Mouse (Mus musculus): ENCODE data around the gene Jund.

Gene Jund

GRCm38 (mm10) chr8:70698310-70699109 lies at the start of gene Jund:
Gene Jund, plus strand, starts transcription at chr8:70698949.
- DNase-seq (ENCODE audit: low spot score): peak; percentile 98

- DNase-seq (ENCODE audit: low spot score): no peak
These were observed 49.4 kb upstream of the Jund start for GRCm38 (mm10) chr8:70649324-70649723.

- DNase-seq (ENCODE audit: low spot score): no peak
These were observed 48.4 kb upstream of the Jund start for GRCm38 (mm10) chr8:70650351-70650750.

GRCm38 (mm10) chr8:70653226-70653625 lies 45.5 kb upstream of the Jund start:
- DNase-seq (ENCODE audit: low spot score): no peak

GRCm38 (mm10) chr8:70654121-70654520 lies 44.6 kb upstream of the Jund start:
- no peak for DNase-seq (ENCODE audit: low spot score)

- DNase-seq (ENCODE audit: low spot score): no peak
These were observed 43.3 kb upstream of the Jund start for GRCm38 (mm10) chr8:70655469-70655868.

- DNase-seq (ENCODE audit: low spot score): no peak
These were observed 42.5 kb upstream of the Jund start for GRCm38 (mm10) chr8:70656193-70656790.

- DNase-seq (ENCODE audit: low spot score): no peak
These were observed 41.5 kb upstream of the Jund start for GRCm38 (mm10) chr8:70657214-70657613.

- no peak for DNase-seq (ENCODE audit: low spot score)
These were observed 41.0 kb upstream of the Jund start for GRCm38 (mm10) chr8:70657739-70658138.

GRCm38 (mm10) chr8:70658897-70659603 lies 39.7 kb upstream of the Jund start:
- no peak for DNase-seq (ENCODE audit: low spot score)

- peak; percentile 67 for DNase-seq (ENCODE audit: low spot score)
These were observed 39.0 kb upstream of the Jund start for GRCm38 (mm10) chr8:70659604-70660272.

- no peak for DNase-seq (ENCODE audit: low spot score)
These were observed 38.5 kb upstream of the Jund start, which contains the start of gene Pgpep1 for GRCm38 (mm10) chr8:70660273-70660725. Gene Pgpep1, minus strand, starts transcription at chr8:70660388.

GRCm38 (mm10) chr8:70663691-70664090 lies 35.1 kb upstream of the Jund start:
- no peak for DNase-seq (ENCODE audit: low spot score)

- no peak for DNase-seq (ENCODE audit: low spot score)
These were observed 34.1 kb upstream of the Jund start for GRCm38 (mm10) chr8:70664631-70665030.

GRCm38 (mm10) chr8:70665599-70665998 lies 33.1 kb upstream of the Jund start:
- no peak for DNase-seq (ENCODE audit: low spot score)

GRCm38 (mm10) chr8:70667071-70667470 lies 31.7 kb upstream of the Jund start:
- no peak for DNase-seq (ENCODE audit: low spot score)

GRCm38 (mm10) chr8:70671615-70672324 lies 27.0 kb upstream of the Jund start:
- no peak for DNase-seq (ENCODE audit: low spot score)

- no peak for DNase-seq (ENCODE audit: low spot score)
These were observed 26.2 kb upstream of the Jund start for GRCm38 (mm10) chr8:70672325-70673078.

- DNase-seq (ENCODE audit: low spot score): peak; percentile 97
These were observed 25.5 kb upstream of the Jund start, which contains the start of gene Lsm4 for GRCm38 (mm10) chr8:70673079-70673856. Gene Lsm4, plus strand, starts transcription at chr8:70673248.

- DNase-seq (ENCODE audit: low spot score): no peak
These were observed 24.6 kb upstream of the Jund start for GRCm38 (mm10) chr8:70674109-70674508.

Data from left cerebral cortex, adult 11 months (tissue).